Mouse (Mus musculus): ENCODE data around the gene Mrpl42.

GRCm38 (mm10) chr10:95525037-95525675 is 23.4 kb upstream of the Mrpl42 start:
- TF ChIP-seq CTCF (IDR thresholded peaks at IDR 0.05; ENCODE audit: insufficient read depth, low read length) (no peak), POLR2A (IDR thresholded peaks at IDR 0.05; ENCODE audit: borderline replicate concordance, extremely low read depth, low read depth, low read length) (no peak)
